ENCODE assay signal across 27 mouse cellular contexts in genomic region chr2:6896896-6897295, GRCm38 (mm10).
"Had no signal": no experiment of that assay in that cellular context is flagged by ENCODE, and none has a peak within 500 bp of the region (broad histone marks: within the 10 kb centered on the region; RNA-seq: fewer than 3 reads in every experiment).

No protein-coding gene starts in this region.

- H3K27me3 ChIP-seq: heart, embryonic 13.5 days; heart, embryonic 15.5 days; hindbrain, embryonic 13.5 days; hindbrain, embryonic 15.5 days; intestine, embryonic 15.5 days; limb, embryonic 13.5 days; limb, embryonic 15.5 days; liver, embryonic 12.5 days had no signal

- H3K9ac ChIP-seq: heart, embryonic 13.5 days; heart, embryonic 15.5 days; hindbrain, embryonic 13.5 days; hindbrain, embryonic 15.5 days; intestine, embryonic 15.5 days; limb, embryonic 13.5 days; limb, embryonic 15.5 days; liver, embryonic 12.5 days; liver, embryonic 14.5 days had no signal

- H3K27ac ChIP-seq: gastrocnemius, adult 2 months; heart, adult 2 months; heart, embryonic 13.5 days; heart, embryonic 15.5 days; hindbrain, embryonic 13.5 days; hindbrain, embryonic 15.5 days; intestine, embryonic 15.5 days; kidney, postnatal 0 days; limb, embryonic 13.5 days; limb, embryonic 15.5 days; liver, embryonic 12.5 days; liver, embryonic 14.5 days had no signal

- H3K4me3 ChIP-seq: gastrocnemius, adult 2 months; heart, adult 2 months; heart, embryonic 13.5 days; heart, embryonic 15.5 days; hindbrain, embryonic 13.5 days; hindbrain, embryonic 15.5 days; intestine, embryonic 15.5 days; limb, embryonic 13.5 days; limb, embryonic 15.5 days; liver, embryonic 12.5 days had no signal

- H3K4me2 ChIP-seq: heart, embryonic 11.5 days; heart, embryonic 13.5 days; heart, embryonic 15.5 days; hindbrain, embryonic 13.5 days; hindbrain, embryonic 15.5 days; intestine, embryonic 15.5 days; limb, embryonic 13.5 days; limb, embryonic 15.5 days; liver, embryonic 12.5 days had no signal

- H3K9me3 ChIP-seq: heart, embryonic 13.5 days; heart, embryonic 15.5 days; hindbrain, embryonic 13.5 days; hindbrain, embryonic 15.5 days; intestine, embryonic 15.5 days; limb, embryonic 13.5 days; limb, embryonic 15.5 days; liver, embryonic 12.5 days had no signal

- DNase-seq: gastrocnemius, adult 2 months; gastrocnemius, postnatal 10 days; gastrocnemius, postnatal 25 days; heart, adult 11 months; heart, adult 2 months; heart, postnatal 14 days; heart, postnatal 36 days; kidney, adult 18-20 months; kidney, adult 8-10 months; kidney, postnatal 14 days; kidney, postnatal 36 days; layer of hippocampus, adult 9-11 months; layer of hippocampus, postnatal 36 days; left cerebral cortex, postnatal 4 days had no signal

- ATAC-seq: inflammation-experienced regulatory T-cells, adult 6 months; intestine, embryonic 15.5 days; intestine, postnatal 0 days; liver, embryonic 12.5 days had no signal

- H3K36me3 ChIP-seq: heart, embryonic 13.5 days; heart, embryonic 15.5 days; hindbrain, embryonic 13.5 days; hindbrain, embryonic 15.5 days; intestine, embryonic 15.5 days; limb, embryonic 13.5 days; limb, embryonic 15.5 days; liver, embryonic 12.5 days had no signal

- H3K4me1 ChIP-seq: hindbrain, embryonic 13.5 days; hindbrain, embryonic 15.5 days; intestine, embryonic 15.5 days; limb, embryonic 13.5 days; limb, embryonic 15.5 days; liver, embryonic 12.5 days had no signal
